Mouse (Mus musculus): ENCODE data around the gene Rp9.

DNA sequence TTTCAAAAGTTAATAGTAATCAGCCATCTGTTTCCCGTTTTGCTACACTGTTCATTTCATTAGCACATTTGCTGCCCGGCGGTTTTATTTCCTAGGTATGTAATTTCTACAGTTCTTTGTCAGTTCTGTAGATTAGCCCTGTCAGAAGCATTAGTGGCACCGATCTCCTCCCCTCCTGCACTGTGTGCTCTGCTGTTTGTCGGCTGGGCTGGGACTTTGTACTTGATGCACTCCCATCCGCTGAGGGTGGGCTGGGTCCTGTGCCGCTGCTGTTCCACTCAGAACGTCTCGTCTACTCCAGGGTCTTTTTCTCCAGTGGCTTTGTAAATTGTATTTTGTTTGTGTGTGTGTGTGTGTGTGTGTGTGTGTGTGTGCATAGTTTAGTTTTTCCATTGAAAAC, 19.4 kb upstream of the Rp9 start:
- no peak for TF ChIP-seq MAX (IDR thresholded peaks at IDR 0.05; ENCODE audit: low read depth)
- TF ChIP-seq MYOD1 (IDR thresholded peaks at IDR 0.05; ENCODE audit: control insufficient read depth in 1 of 3, insufficient read length in 2 of 3, low read depth in 2 of 3): no peak
- no peak for TF ChIP-seq POLR2A (IDR thresholded peaks at IDR 0.05; ENCODE audit: insufficient read length, low read depth)
- no peak for TF ChIP-seq TCF3 (IDR thresholded peaks at IDR 0.05; ENCODE audit: insufficient read length, low read depth)
- no peak for TF ChIP-seq TCF12 (IDR thresholded peaks at IDR 0.05; ENCODE audit: insufficient read depth, poor library complexity, severe bottlenecking)
- TF ChIP-seq POLR2AphosphoS2 (IDR thresholded peaks at IDR 0.05; ENCODE audit: insufficient read length, low read depth): no peak
- TF ChIP-seq SRF (IDR thresholded peaks at IDR 0.05; ENCODE audit: control insufficient read depth, insufficient read length, low read depth): no peak
- no peak for TF ChIP-seq CEBPB (IDR thresholded peaks at IDR 0.05; ENCODE audit: insufficient read depth, poor library complexity, severe bottlenecking)
- no peak for TF ChIP-seq USF1 (IDR thresholded peaks at IDR 0.05; ENCODE audit: low read depth)
- TF ChIP-seq E2F4 (IDR thresholded peaks at IDR 0.05; ENCODE audit: insufficient read depth): no peak
- TF ChIP-seq MYOG (IDR thresholded peaks at IDR 0.05; ENCODE audit: control insufficient read depth in 1 of 3, insufficient read depth in 1 of 3, insufficient read length in 2 of 3, low read depth in 2 of 3): no peak
- TF ChIP-seq REST (IDR thresholded peaks at IDR 0.05; ENCODE audit: insufficient read depth, insufficient read length): no peak
